Mouse (Mus musculus): Measurements from ENCODE around the gene Nhlrc3.
A peak's percentile ranks its signal among the peaks of the same experiment; 100 is the strongest.

The Nhlrc3 gene

GRCm38 (mm10) chr3:53421656-53422055, 41.5 kb downstream of the Nhlrc3 start:
- peak overlapping the region; percentile 29; the same call in 1 of the 2 replicates for H3K4me3 ChIP-seq (replicated peaks; ENCODE audit: low read length)
- TF ChIP-seq CTCF (conservative IDR thresholded peaks at IDR 0.05; ENCODE audit: low read length) (no peak), NANOG (IDR thresholded peaks at IDR 0.05; ENCODE audit: borderline replicate concordance, low read length) (no peak), POU5F1 (IDR thresholded peaks at IDR 0.05; ENCODE audit: borderline replicate concordance, low read length) (no peak)
- H3K27me3 ChIP-seq (ENCODE audit: insufficient read depth, low read length): no peaks in the 10 kb centered on the region
- H3K9me3 ChIP-seq (ENCODE audit: low read length): no peaks in the 10 kb centered on the region; the same call in 1 of the 2 replicates
- no peaks in the 10 kb centered on the region for H3K36me3 ChIP-seq (ENCODE audit: insufficient read depth, low read length)
- peaks cover 24% of the 10 kb centered on the region for H3K4me1 ChIP-seq (replicated peaks; ENCODE audit: low read depth, low read length)

GRCm38 (mm10) chr3:53417701-53418100, 45.4 kb downstream of the Nhlrc3 start:
- Histone ChIP-seq H3K36me3 (ENCODE audit: insufficient read depth, low read length) (no peaks in the 10 kb centered on the region), H3K27me3 (ENCODE audit: insufficient read depth, low read length) (no peaks in the 10 kb centered on the region), H3K4me1 (replicated peaks; ENCODE audit: low read depth, low read length) (peaks cover 16% of the 10 kb centered on the region), H3K9me3 (ENCODE audit: low read length) (no peaks in the 10 kb centered on the region; the same call in 1 of the 2 replicates), H3K4me3 (replicated peaks; ENCODE audit: low read length) (no peak overlapping the region)
- no peak for TF ChIP-seq NANOG (IDR thresholded peaks at IDR 0.05; ENCODE audit: borderline replicate concordance, low read length)
- no peak for TF ChIP-seq POU5F1 (IDR thresholded peaks at IDR 0.05; ENCODE audit: borderline replicate concordance, low read length)
- TF ChIP-seq CTCF (conservative IDR thresholded peaks at IDR 0.05; ENCODE audit: low read length): no peak

GRCm38 (mm10) chr3:53416036-53416506, 47.1 kb downstream of the Nhlrc3 start:
- no peak overlapping the region for H3K4me3 ChIP-seq (replicated peaks; ENCODE audit: low read length)
- H3K4me1 ChIP-seq (replicated peaks; ENCODE audit: low read depth, low read length): peaks cover under 1% of the 10 kb centered on the region
- H3K9me3 ChIP-seq (ENCODE audit: low read length): no peaks in the 10 kb centered on the region; the same call in 1 of the 2 replicates
- TF ChIP-seq CTCF (conservative IDR thresholded peaks at IDR 0.05; ENCODE audit: low read length) (no peak), POU5F1 (IDR thresholded peaks at IDR 0.05; ENCODE audit: borderline replicate concordance, low read length) (no peak)
- no peaks in the 10 kb centered on the region for H3K27me3 ChIP-seq (ENCODE audit: insufficient read depth, low read length)
- H3K36me3 ChIP-seq (ENCODE audit: insufficient read depth, low read length): no peaks in the 10 kb centered on the region

- H3K9me3 ChIP-seq (ENCODE audit: low read length): no peaks in the 10 kb centered on the region
- no peaks in the 10 kb centered on the region for H3K36me3 ChIP-seq (ENCODE audit: insufficient read depth, low read length)
- H3K4me3 ChIP-seq (replicated peaks; ENCODE audit: low read length): no peak overlapping the region
- H3K27me3 ChIP-seq (ENCODE audit: insufficient read depth, low read length): no peaks in the 10 kb centered on the region
- H3K4me1 ChIP-seq (replicated peaks; ENCODE audit: low read depth, low read length): no peaks in the 10 kb centered on the region
- TF ChIP-seq POU5F1 (IDR thresholded peaks at IDR 0.05; ENCODE audit: borderline replicate concordance, low read length) (no peak), NANOG (IDR thresholded peaks at IDR 0.05; ENCODE audit: borderline replicate concordance, low read length) (no peak), CTCF (conservative IDR thresholded peaks at IDR 0.05; ENCODE audit: low read length) (no peak)
These were observed 49.2 kb downstream of the Nhlrc3 start for GRCm38 (mm10) chr3:53413959-53414358.

GRCm38 (mm10) chr3:53413465-53413864, 49.7 kb downstream of the Nhlrc3 start:
- Histone ChIP-seq H3K27me3 (ENCODE audit: insufficient read depth, low read length) (no peaks in the 10 kb centered on the region), H3K36me3 (ENCODE audit: insufficient read depth, low read length) (no peaks in the 10 kb centered on the region), H3K4me1 (replicated peaks; ENCODE audit: low read depth, low read length) (no peaks in the 10 kb centered on the region), H3K9me3 (ENCODE audit: low read length) (no peaks in the 10 kb centered on the region), H3K4me3 (replicated peaks; ENCODE audit: low read length) (no peak overlapping the region)
- TF ChIP-seq CTCF (conservative IDR thresholded peaks at IDR 0.05; ENCODE audit: low read length) (no peak), POU5F1 (IDR thresholded peaks at IDR 0.05; ENCODE audit: borderline replicate concordance, low read length) (no peak), NANOG (IDR thresholded peaks at IDR 0.05; ENCODE audit: borderline replicate concordance, low read length) (no peak)

- Histone ChIP-seq H3K27me3 (ENCODE audit: insufficient read depth, low read length) (no peaks in the 10 kb centered on the region), H3K36me3 (ENCODE audit: insufficient read depth, low read length) (no peaks in the 10 kb centered on the region), H3K4me1 (replicated peaks; ENCODE audit: low read depth, low read length) (no peaks in the 10 kb centered on the region), H3K4me3 (replicated peaks; ENCODE audit: low read length) (no peak overlapping the region), H3K9me3 (ENCODE audit: low read length) (no peaks in the 10 kb centered on the region)
- TF ChIP-seq NANOG (IDR thresholded peaks at IDR 0.05; ENCODE audit: borderline replicate concordance, low read length): no peak
- no peak for TF ChIP-seq POU5F1 (IDR thresholded peaks at IDR 0.05; ENCODE audit: borderline replicate concordance, low read length)
- no peak for TF ChIP-seq CTCF (conservative IDR thresholded peaks at IDR 0.05; ENCODE audit: low read length)
These were observed 50.9 kb downstream of the Nhlrc3 start for GRCm38 (mm10) chr3:53412259-53412658.

GRCm38 (mm10) chr3:53410031-53410430, 53.1 kb downstream of the Nhlrc3 start:
- no peaks in the 10 kb centered on the region for H3K36me3 ChIP-seq (ENCODE audit: insufficient read depth, low read length)
- H3K27me3 ChIP-seq (ENCODE audit: insufficient read depth, low read length): no peaks in the 10 kb centered on the region
- no peaks in the 10 kb centered on the region for H3K4me1 ChIP-seq (replicated peaks; ENCODE audit: low read depth, low read length)
- no peaks in the 10 kb centered on the region for H3K9me3 ChIP-seq (ENCODE audit: low read length)
- no peak overlapping the region for H3K4me3 ChIP-seq (replicated peaks; ENCODE audit: low read length)
- TF ChIP-seq CTCF (conservative IDR thresholded peaks at IDR 0.05; ENCODE audit: low read length): no peak
- no peak for TF ChIP-seq POU5F1 (IDR thresholded peaks at IDR 0.05; ENCODE audit: borderline replicate concordance, low read length)
- TF ChIP-seq NANOG (IDR thresholded peaks at IDR 0.05; ENCODE audit: borderline replicate concordance, low read length): no peak

GRCm38 (mm10) chr3:53407145-53407544, 56.0 kb downstream of the Nhlrc3 start:
- H3K27me3 ChIP-seq (ENCODE audit: insufficient read depth, low read length): no peaks in the 10 kb centered on the region
- no peaks in the 10 kb centered on the region for H3K36me3 ChIP-seq (ENCODE audit: insufficient read depth, low read length)
- TF ChIP-seq CTCF (conservative IDR thresholded peaks at IDR 0.05; ENCODE audit: low read length) (no peak), NANOG (IDR thresholded peaks at IDR 0.05; ENCODE audit: borderline replicate concordance, low read length) (no peak), POU5F1 (IDR thresholded peaks at IDR 0.05; ENCODE audit: borderline replicate concordance, low read length) (no peak)
- no peaks in the 10 kb centered on the region for H3K9me3 ChIP-seq (ENCODE audit: low read length)
- no peaks in the 10 kb centered on the region for H3K4me1 ChIP-seq (replicated peaks; ENCODE audit: low read depth, low read length)
- no peak overlapping the region for H3K4me3 ChIP-seq (replicated peaks; ENCODE audit: low read length)

Data from E14TG2a.4 (cell line).